Mouse (Mus musculus) testis, adult 2 months (tissue): ENCODE results near the gene Specc1. TPM values are rescaled to one million over a fixed set of nuclear protein-coding genes. Genes with fewer than 3 reads are reported as not detected.

Experiments used
- H3K27ac ChIP-seq: fragments of 200-500 bp; 2 replicates; pipeline ENCODE4 v1.5.1; 2012; ENCODE audit warnings: low read depth, low read length; ENCODE audit not compliant: control insufficient read depth, insufficient read depth
- H3K27me3 ChIP-seq: fragments of 200-500 bp; 2 replicates; pipeline ENCODE4 v1.6.1; 2012; ENCODE audit warnings: mild to moderate bottlenecking, low read length, moderate library complexity; ENCODE audit not compliant: control insufficient read depth, insufficient read depth
- H3K36me3 ChIP-seq: fragments of 200-500 bp; 2 replicates; pipeline ENCODE4 v1.6.1; 2012; ENCODE audit warnings: mild to moderate bottlenecking, low read length; ENCODE audit not compliant: control insufficient read depth, insufficient read depth
- H3K4me1 ChIP-seq: fragments of 200-500 bp; 2 replicates; pipeline ENCODE4 v1.6.1; 2012; ENCODE audit warnings: low read length; ENCODE audit not compliant: control insufficient read depth, insufficient read depth
- H3K4me3 ChIP-seq: fragments of 200-500 bp; 2 replicates; pipeline ENCODE4 v1.5.1; 2012; ENCODE audit warnings: low read depth, mild to moderate bottlenecking, low read length, moderate library complexity, mixed read lengths; ENCODE audit not compliant: control insufficient read depth
- CTCF ChIP-seq: fragments of 200-500 bp; IDR thresholded peaks from 2 replicates; pipeline ENCODE4 v1.5.1; 2012; ENCODE audit warnings: low read depth, mild to moderate bottlenecking, inconsistent platforms, low read length, moderate library complexity; ENCODE audit not compliant: control insufficient read depth, insufficient read depth, insufficient replicate concordance
- POLR2A ChIP-seq: fragments of 200-500 bp; IDR thresholded peaks from 2 replicates; pipeline ENCODE4 v1.6.1; 2012; ENCODE audit warnings: low read depth, mild to moderate bottlenecking, inconsistent platforms, low read length, moderate library complexity; ENCODE audit not compliant: control insufficient read depth
- polyA plus RNA-seq: library from polyadenylated mRNA; depleted of rRNA; stranded (reverse); fragments of >200 nt; gene quantifications from 2 replicates; pipeline ENCODE4 v1.2.3, GENCODE M21; 2012

The Specc1 gene
- polyA plus RNA-seq, 1 experiment: 10.0 TPM

DNA sequence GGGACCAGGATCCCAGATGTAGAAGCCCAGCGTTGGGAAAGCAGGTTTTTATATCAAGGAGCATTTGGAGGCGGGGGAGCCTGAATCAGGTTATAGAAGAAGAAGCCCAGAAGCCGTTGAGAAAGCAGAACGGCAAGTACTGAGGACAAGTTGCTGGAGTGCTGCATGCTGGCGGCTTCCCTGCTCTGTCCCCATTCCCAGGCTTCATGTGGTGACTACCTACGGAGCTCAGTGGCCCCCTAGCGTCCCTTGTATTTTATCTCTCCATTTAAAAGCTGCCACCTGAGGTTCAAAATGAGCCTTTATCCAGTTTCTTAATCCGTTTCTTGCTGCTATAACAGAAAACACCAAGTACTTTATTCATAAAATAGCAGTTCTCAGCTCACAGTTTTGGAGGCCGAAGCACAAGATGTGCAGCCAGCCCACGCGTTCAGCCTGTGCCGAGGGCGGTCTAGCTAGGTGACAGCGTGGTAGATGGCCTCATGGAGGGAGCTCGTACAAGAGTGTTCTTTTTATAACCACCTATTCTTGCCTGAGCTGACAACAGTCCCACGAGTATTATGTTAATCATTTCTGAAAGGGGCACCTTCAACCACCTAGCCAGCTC is 54.2 kb downstream of the Specc1 start:
- Histone ChIP-seq H3K36me3 (no peaks in the 10 kb centered on the region), H3K4me1 (no peaks in the 10 kb centered on the region), H3K27ac (no peak overlapping the region), H3K27me3 (no peaks in the 10 kb centered on the region), H3K4me3 (no peak overlapping the region)
- TF ChIP-seq CTCF (no peak), POLR2A (no peak)

DNA sequence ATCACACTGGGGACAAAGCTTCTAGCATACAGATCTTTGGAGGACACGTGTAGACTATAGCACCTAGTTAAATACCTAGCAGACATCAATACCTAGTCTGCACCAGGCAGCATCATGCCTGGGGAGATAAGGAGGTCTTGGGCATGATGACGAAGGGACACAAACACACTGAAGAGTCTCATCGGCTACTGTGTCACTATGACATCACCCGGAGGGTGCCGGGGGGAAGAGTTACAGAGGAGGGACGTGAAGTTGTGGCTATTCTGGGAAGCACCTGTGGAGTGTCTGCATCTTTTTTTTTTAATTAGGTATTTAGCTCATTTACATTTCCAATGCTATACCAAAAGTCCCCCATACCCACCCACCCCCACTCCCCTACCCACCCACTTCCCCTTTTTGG is 55.5 kb downstream of the Specc1 start:
- Histone ChIP-seq H3K4me3 (no peak overlapping the region), H3K27ac (no peak overlapping the region), H3K27me3 (no peaks in the 10 kb centered on the region), H3K36me3 (no peaks in the 10 kb centered on the region), H3K4me1 (no peaks in the 10 kb centered on the region)
- no peak for TF ChIP-seq POLR2A
- no peak for TF ChIP-seq CTCF

DNA sequence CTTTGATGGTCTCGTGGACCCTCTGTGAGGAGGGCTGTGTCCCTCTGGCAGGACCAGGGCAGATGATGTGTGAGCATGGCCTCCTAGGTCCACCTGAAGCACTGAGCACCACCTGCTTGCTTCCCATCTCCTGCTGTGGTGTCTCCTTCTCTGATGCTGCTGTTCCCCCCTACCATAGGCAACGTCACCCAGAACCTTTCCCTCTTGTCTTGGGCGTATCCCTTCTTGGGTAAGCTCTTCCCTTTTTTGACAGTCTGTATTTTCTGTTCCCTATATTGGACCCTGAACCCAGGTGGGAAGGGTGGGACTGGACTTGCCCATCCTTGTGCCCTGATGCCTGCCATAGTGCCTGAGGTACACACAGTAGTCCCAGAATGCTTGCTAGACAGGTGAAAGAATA is 56.9 kb downstream of the Specc1 start:
- no peaks in the 10 kb centered on the region for H3K4me1 ChIP-seq
- H3K4me3 ChIP-seq: no peak overlapping the region
- H3K36me3 ChIP-seq: no peaks in the 10 kb centered on the region
- no peak overlapping the region for H3K27ac ChIP-seq
- TF ChIP-seq POLR2A (no peak), CTCF (no peak)
- H3K27me3 ChIP-seq: no peaks in the 10 kb centered on the region

DNA sequence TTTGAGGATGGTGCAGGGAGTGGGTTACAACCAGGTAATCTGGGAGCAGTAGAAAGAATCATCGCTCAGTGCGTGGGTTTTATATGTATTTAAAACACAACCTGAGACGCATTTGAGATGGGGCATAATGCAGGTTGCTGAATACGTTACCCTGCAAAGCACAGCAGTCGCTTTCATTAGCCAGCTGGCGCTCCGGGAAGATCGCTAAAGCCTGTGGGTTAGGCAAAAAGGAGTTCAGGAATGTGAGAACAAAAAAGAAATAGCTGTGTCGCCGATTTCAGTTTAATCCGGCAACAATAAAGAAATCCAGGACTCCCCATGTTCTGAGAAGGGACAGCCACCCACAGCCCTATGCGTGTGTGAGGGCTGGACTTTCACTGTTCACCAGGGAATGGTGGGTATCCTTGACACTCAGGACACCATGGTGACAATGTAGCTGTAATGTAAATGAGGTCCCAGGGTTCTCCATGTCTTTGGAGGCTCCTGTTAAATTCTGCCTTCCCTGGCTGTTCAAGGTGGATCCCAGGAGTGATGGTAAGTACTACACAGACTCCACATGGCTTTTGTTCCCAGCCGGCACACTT is 58.6 kb downstream of the Specc1 start:
- H3K27ac ChIP-seq: no peak overlapping the region
- no peak overlapping the region for H3K4me3 ChIP-seq
- no peak for TF ChIP-seq POLR2A
- TF ChIP-seq CTCF: no peak

DNA sequence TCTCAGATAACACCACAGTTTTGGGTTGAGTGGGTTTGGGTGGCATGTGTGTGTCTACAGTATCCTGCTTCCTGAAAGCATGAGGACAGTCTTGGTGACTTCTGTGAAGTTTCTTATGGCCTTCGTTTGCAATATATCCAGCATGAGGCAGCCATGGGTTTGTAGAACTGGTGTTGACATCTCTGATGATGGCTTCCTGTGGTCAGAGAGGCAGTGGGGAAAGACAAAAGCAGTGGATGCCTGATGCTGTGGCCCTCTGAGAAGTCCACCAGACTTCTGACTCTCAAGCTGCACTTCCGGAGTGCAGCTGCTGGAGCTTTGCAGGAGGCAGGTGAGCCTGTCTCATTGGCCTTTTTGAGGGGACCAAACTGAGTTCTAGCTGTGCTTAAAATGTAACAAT is 60.4 kb downstream of the Specc1 start:
- Histone ChIP-seq H3K4me3 (no peak overlapping the region), H3K27me3 (no peaks in the 10 kb centered on the region), H3K4me1 (no peaks in the 10 kb centered on the region), H3K27ac (no peak overlapping the region), H3K36me3 (no peaks in the 10 kb centered on the region)
- TF ChIP-seq CTCF: no peak
- TF ChIP-seq POLR2A: no peak

More for the DNA sequence above, 58.6 kb downstream of the Specc1 start:
- Histone ChIP-seq H3K27me3 (no peaks in the 10 kb centered on the region), H3K36me3 (no peaks in the 10 kb centered on the region), H3K4me1 (no peaks in the 10 kb centered on the region)

DNA sequence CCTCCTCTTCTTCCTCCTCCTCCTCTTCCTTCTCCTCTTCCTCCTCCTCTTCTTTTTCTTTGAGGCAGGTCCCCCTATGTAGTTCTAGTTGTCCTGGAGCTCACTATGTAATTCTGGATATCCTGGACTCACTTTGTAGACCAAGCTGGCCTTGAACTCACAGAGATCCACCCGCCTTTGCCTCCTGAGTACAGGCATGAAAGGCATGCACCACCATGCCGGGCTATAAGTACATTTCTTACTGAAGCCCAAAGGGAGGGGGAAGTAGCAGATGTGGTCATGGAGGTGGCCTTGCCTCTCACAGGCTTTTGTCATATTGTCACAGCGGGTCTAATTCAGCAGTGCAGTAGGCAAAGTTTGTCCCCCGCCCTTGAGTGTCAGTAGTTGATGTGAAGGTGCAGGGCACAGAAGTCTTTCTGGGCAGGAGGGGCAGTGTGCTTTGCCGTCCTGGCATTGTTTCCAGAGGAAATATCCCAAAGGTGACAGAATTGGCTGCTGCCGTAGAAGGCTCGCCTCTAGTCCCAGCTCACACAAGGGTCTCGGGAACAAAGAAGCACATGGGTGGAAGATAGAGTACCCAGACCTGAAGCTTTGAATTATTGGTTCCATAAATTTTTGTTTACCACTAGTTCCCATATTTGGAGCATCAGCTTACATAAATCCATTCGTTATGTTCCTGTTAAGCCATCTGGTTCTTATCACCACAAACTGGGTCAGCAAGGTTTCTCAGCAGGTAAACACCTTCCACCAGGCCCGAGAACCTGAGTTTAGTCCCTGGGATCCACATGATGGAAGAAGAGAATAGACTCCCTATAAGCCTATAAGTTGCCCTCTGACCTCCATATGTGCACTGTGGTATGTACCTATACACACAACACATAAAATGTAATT is 62.0 kb downstream of the Specc1 start:
- Histone ChIP-seq H3K4me1 (no peaks in the 10 kb centered on the region), H3K36me3 (no peaks in the 10 kb centered on the region), H3K27ac (no peak overlapping the region), H3K27me3 (no peaks in the 10 kb centered on the region), H3K4me3 (no peak overlapping the region)
- TF ChIP-seq POLR2A (no peak), CTCF (no peak)

DNA sequence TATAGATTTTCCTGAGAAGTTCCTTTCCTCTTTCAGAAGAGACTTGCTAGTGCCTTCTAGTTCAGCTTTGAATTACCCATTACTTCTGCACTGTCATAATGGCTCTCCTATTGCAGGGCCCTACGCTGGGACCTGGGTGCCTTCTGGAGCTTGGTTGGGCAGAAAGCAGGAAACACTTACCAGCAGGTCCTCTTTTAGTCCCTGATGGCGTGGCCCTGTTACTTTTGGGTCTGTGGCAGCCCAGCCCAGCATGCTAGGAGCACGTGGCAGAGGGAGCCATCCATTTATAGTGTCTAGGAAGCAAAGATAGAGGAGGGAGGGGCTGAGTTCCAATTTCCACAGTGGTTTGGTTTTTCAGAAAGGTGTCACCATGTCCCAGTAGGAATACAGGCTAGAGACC is 63.3 kb downstream of the Specc1 start:
- Histone ChIP-seq H3K27me3 (no peaks in the 10 kb centered on the region), H3K36me3 (no peaks in the 10 kb centered on the region), H3K27ac (no peak overlapping the region), H3K4me1 (no peaks in the 10 kb centered on the region), H3K4me3 (no peak overlapping the region)
- no peak for TF ChIP-seq CTCF
- no peak for TF ChIP-seq POLR2A
